Mouse (Mus musculus) forebrain, embryonic 14.5 days (tissue): ENCODE results near the gene Rpl23. TPM values are rescaled to one million over a fixed set of nuclear protein-coding genes. Genes with fewer than 3 reads are reported as not detected.
A peak's percentile ranks its signal among the peaks of the same experiment; 100 is the strongest.

Experiments used
- ATAC-seq: fragments of 200-750 bp; cut with Nextera tagmentation; 2 replicates; pipeline ENCODE4 v1.8.0; 2017; ENCODE audit warnings: mild to moderate bottlenecking, moderate library complexity
- DNase-seq: peaks from one replicate; pipeline ENCODE4 v3.0.0-alpha.2; 2015; ENCODE audit warnings: low spot score
- H3K27ac ChIP-seq: fragments of 300-500 bp; sonication (generic); 2 replicates; pipeline ENCODE4 v1.5.1; 2014; ENCODE audit warnings: low read depth, mild to moderate bottlenecking, control low read depth, low read length, moderate library complexity
- H3K27me3 ChIP-seq: fragments of 300-500 bp; sonication (generic); replicated peaks from 2 replicates; pipeline ENCODE4 v1.6.1; 2014; ENCODE audit warnings: low read length, control low read depth, mixed read lengths; ENCODE audit not compliant: control insufficient read depth, insufficient read depth
- H3K36me3 ChIP-seq: fragments of 300-500 bp; sonication (generic); 2 replicates; pipeline ENCODE4 v1.6.1; 2014; ENCODE audit warnings: low read length, control low read depth; ENCODE audit not compliant: control insufficient read depth, insufficient read depth
- H3K4me1 ChIP-seq: fragments of 300-500 bp; sonication (generic); 2 replicates; pipeline ENCODE4 v1.6.1; 2014; ENCODE audit warnings: antibody characterized with exemption, low read length, control low read depth; ENCODE audit not compliant: control insufficient read depth, insufficient read depth
- H3K4me2 ChIP-seq: fragments of 300-500 bp; sonication (generic); 2 replicates; pipeline ENCODE4 v1.6.1; 2014; ENCODE audit warnings: mild to moderate bottlenecking, control low read depth, low read length
- H3K4me3 ChIP-seq: fragments of 300-500 bp; sonication (generic); 2 replicates; pipeline ENCODE4 v1.5.1; 2014; ENCODE audit warnings: low read depth, low read length, control low read depth
- H3K9ac ChIP-seq: fragments of 300-500 bp; sonication (generic); 2 replicates; pipeline ENCODE4 v1.6.1; 2014; ENCODE audit warnings: mild to moderate bottlenecking, low read length, control low read depth, moderate library complexity
- H3K9me3 ChIP-seq: fragments of 300-500 bp; sonication (generic); replicated peaks from 2 replicates; pipeline ENCODE4 v1.6.1; 2016; ENCODE audit warnings: low read length, control low read depth, mixed read lengths; ENCODE audit not compliant: control insufficient read depth
- WGBS: fragments of 180-500 bp; shearing (Covaris S2); extraction: QIAGEN DNeasy Blood & Tissue Kit; methylation state at CpG from one replicate; pipeline ENCODE4 v1.1.7; 2014; 5-methylcytosine and 5-hydroxymethylcytosine counted together
- polyA plus RNA-seq: library from polyadenylated mRNA; unstranded; fragments of >200 nt; fragmentation: Nextera tagmentation; extraction: Ambion mirVana; gene quantifications from 2 replicates; pipeline ENCODE4 v1.2.1, GENCODE M21; 2014

The Rpl23 gene
- polyA plus RNA-seq, 1 experiment from 2014 or later = 451 TPM

- H3K9ac ChIP-seq = peak within 1 kb of the TSS; percentile 84
- DNase-seq (peak; percentile 98), ATAC-seq (peak; percentile 96)
- no peaks in the 10 kb centered on the region for H3K27me3 ChIP-seq
- H3K4me3 ChIP-seq = peak within 1 kb of the TSS; percentile 61
- peaks cover 26% of the 10 kb centered on the region for H3K36me3 ChIP-seq
- peak within 1 kb of the TSS; percentile 88 for H3K27ac ChIP-seq
- H3K9me3 ChIP-seq = no peaks in the 10 kb centered on the region
- WGBS = 1% methylated on average over 38 of the region's 38 CpGs
- peaks cover 9% of the 10 kb centered on the region for H3K4me1 ChIP-seq
- H3K4me2 ChIP-seq = peak within 1 kb of the TSS; percentile 84
Measured at GRCm38 (mm10) chr11:97766154-97766881, 15.9 kb downstream of the Rpl23 start, which contains the start of gene Cwc25. Gene Cwc25 (minus strand): TSS chr11:97766556.

DNA sequence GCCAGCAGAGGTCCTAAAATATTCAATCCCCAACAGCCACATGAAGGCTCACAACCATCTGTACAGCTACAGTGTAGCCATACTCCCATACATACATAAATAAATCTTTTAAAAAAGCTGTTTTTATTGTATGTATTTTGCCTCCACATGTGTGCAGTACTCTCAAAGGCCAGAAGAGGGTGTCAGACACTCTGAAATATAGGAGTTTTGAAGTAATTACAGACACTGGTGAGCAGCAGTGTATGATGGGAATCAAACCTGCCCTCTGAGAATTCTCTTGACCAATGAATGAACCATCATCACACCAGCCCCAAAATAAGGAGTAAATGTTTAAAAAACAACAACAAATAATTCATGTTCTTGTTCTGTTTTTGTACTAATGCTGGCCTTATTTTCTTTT is 20.6 kb downstream of the Rpl23 start:
- Histone ChIP-seq H3K27me3 (no peaks in the 10 kb centered on the region), H3K36me3 (peaks cover 59% of the 10 kb centered on the region), H3K4me1 (peaks cover 9% of the 10 kb centered on the region), H3K4me3 (no peak overlapping the region), H3K4me2 (no peak overlapping the region), H3K27ac (no peak overlapping the region), H3K9ac (no peak overlapping the region), H3K9me3 (no peaks in the 10 kb centered on the region)
- no peak for ATAC-seq
- no peak for DNase-seq

DNA sequence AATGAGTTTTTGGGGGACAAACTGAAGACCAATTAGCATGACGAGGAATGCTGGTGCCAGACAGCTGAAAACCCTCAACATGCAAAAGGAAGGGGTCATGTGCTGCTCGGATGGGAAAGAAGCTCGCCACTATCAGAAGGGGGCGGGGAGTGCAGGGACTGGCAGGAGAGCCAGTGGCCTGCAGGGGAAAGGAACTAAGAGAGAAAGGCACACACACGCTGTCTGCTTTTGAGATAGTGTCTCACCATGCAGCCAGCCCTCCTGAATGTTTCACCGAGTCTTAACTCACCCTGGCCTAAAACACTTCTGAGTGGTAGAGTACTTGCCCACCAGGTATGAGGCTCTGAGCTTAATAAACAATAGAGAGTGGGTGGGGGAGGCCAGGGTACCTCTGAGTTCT is 23.3 kb downstream of the Rpl23 start:
- Histone ChIP-seq H3K27ac (no peak overlapping the region), H3K4me1 (no peaks in the 10 kb centered on the region), H3K4me2 (no peak overlapping the region), H3K27me3 (no peaks in the 10 kb centered on the region), H3K4me3 (no peak overlapping the region), H3K9me3 (no peaks in the 10 kb centered on the region), H3K9ac (no peak overlapping the region), H3K36me3 (peaks cover 78% of the 10 kb centered on the region)
- no peak for DNase-seq
- 82% methylated on average over 6 of the region's 6 CpGs for WGBS
- ATAC-seq = no peak

DNA sequence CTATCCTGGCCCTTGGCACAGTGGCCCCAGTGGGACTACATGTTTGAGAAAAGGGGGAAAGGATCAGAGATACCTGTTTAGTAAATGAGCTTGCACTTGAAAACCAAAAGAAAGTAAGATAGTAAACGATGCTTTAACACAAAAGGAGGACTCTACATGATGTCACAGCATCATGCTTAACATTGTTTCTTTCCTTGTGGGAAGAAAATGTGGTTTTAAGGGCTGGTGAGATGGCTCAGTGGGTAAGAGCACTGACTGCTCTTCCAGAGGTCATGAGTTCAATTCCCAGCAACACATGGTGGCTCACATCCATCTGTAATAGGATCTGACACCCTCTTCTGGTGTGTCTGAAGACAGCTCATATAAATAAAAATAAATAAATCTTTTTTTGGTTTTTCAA is 24.1 kb downstream of the Rpl23 start:
- Histone ChIP-seq H3K4me2 (no peak overlapping the region), H3K9ac (no peak overlapping the region), H3K36me3 (peaks cover 82% of the 10 kb centered on the region), H3K4me1 (no peaks in the 10 kb centered on the region), H3K4me3 (no peak overlapping the region), H3K27me3 (no peaks in the 10 kb centered on the region), H3K27ac (no peak overlapping the region), H3K9me3 (no peaks in the 10 kb centered on the region)
- WGBS = 95% methylated on average over 1 of the region's 1 CpGs
- DNase-seq (no peak), ATAC-seq (no peak)

- Histone ChIP-seq H3K27me3 (no peaks in the 10 kb centered on the region), H3K4me1 (no peaks in the 10 kb centered on the region), H3K4me3 (no peak overlapping the region), H3K9me3 (no peaks in the 10 kb centered on the region), H3K9ac (no peak overlapping the region), H3K27ac (no peak overlapping the region), H3K4me2 (no peak overlapping the region), H3K36me3 (peaks cover 87% of the 10 kb centered on the region)
- DNase-seq (no peak), ATAC-seq (no peak)
- 96% methylated on average over 8 of the region's 8 CpGs for WGBS
Measured at GRCm38 (mm10) chr11:97753277-97753676, 29.0 kb downstream of the Rpl23 start.

DNA sequence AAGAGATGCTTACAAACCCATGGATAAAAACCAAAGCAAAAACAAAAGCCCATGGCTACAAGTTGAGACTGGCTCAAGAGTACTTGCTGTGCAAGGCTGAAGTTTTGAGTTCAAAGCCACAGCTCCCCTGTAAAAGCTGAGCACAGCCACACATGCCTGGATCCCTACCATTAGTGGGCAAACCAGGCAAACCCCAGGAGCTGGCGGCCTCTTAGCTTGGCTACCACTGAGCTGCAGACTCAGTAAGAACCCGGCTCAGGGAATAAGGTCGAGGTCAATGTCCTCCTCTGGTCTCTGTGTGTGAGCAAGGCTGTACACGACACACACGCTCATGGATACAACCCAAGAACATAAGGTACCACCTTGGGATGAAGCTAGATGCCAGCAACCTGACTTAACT is 33.7 kb downstream of the Rpl23 start:
- DNase-seq (no peak), ATAC-seq (no peak)
- Histone ChIP-seq H3K27ac (no peak overlapping the region), H3K27me3 (no peaks in the 10 kb centered on the region), H3K9me3 (no peaks in the 10 kb centered on the region), H3K4me2 (no peak overlapping the region), H3K4me3 (no peak overlapping the region), H3K9ac (no peak overlapping the region), H3K4me1 (peaks cover 1% of the 10 kb centered on the region), H3K36me3 (peaks cover 69% of the 10 kb centered on the region)
- 93% methylated on average over 5 of the region's 5 CpGs for WGBS

DNA sequence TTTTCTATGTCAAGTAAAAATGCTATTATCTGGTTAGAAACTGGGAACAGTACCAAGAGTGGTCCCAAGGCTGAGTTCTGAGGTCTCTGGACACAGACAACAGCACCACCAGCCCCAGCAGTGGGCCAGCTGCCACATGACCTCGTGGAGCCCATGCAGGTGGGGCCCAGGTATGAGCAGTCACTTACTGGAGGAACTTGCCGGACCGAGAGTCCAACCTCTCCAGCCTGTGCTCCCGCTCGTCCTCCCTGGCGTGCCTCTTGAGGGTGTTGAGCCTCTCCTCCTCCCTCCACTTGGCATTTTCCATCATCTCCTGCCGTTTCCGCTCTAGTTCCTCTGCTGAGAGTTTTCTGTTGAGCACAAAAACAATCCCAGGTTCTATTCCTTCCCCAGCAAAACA is 34.5 kb downstream of the Rpl23 start:
- ATAC-seq = no peak
- H3K9me3 ChIP-seq = no peaks in the 10 kb centered on the region
- 92% methylated on average over 8 of the region's 8 CpGs for WGBS
- DNase-seq = no peak
- H3K4me2 ChIP-seq = no peak overlapping the region
- H3K4me3 ChIP-seq = no peak overlapping the region
- H3K4me1 ChIP-seq = peaks cover 8% of the 10 kb centered on the region
- no peak overlapping the region for H3K9ac ChIP-seq
- H3K27ac ChIP-seq = no peak overlapping the region
- peaks cover 62% of the 10 kb centered on the region for H3K36me3 ChIP-seq
- no peaks in the 10 kb centered on the region for H3K27me3 ChIP-seq

- ATAC-seq = no peak; the same call in 1 of the 2 replicates
- Histone ChIP-seq H3K9ac (no peak overlapping the region), H3K27ac (no peak overlapping the region)
Measured at GRCm38 (mm10) chr11:97745331-97745721, 36.9 kb downstream of the Rpl23 start.

GRCm38 (mm10) chr11:97744718-97745330 is 37.4 kb downstream of the Rpl23 start:
- Histone ChIP-seq H3K9ac (peak overlapping the region; percentile 76), H3K4me2 (peak overlapping the region; percentile 66), H3K36me3 (peaks cover 37% of the 10 kb centered on the region), H3K4me3 (peak overlapping the region; percentile 69), H3K4me1 (peaks cover 15% of the 10 kb centered on the region), H3K27me3 (no peaks in the 10 kb centered on the region), H3K9me3 (no peaks in the 10 kb centered on the region), H3K27ac (peak overlapping the region; percentile 94)
- ATAC-seq (peak; percentile 97), DNase-seq (peak; percentile 100)
- under 1% methylated on average over 50 of the region's 57 CpGs for WGBS

More at GRCm38 (mm10) chr11:97745331-97745721, 36.9 kb downstream of the Rpl23 start:
- H3K4me3 ChIP-seq = peak overlapping the region; percentile 69
- no peak for DNase-seq
- H3K36me3 ChIP-seq = peaks cover 43% of the 10 kb centered on the region
- WGBS = 10% methylated on average over 13 of the region's 13 CpGs
- H3K27me3 ChIP-seq = no peaks in the 10 kb centered on the region
- H3K9me3 ChIP-seq = no peaks in the 10 kb centered on the region
- peak overlapping the region; percentile 47 for H3K4me2 ChIP-seq
- peaks cover 15% of the 10 kb centered on the region for H3K4me1 ChIP-seq
